Mouse (Mus musculus): Measurements from ENCODE around the gene Dio1. TPM values are rescaled to one million over a fixed set of nuclear protein-coding genes. Genes with fewer than 3 reads are reported as not detected.
A peak's percentile ranks its signal among the peaks of the same experiment; 100 is the strongest.

Gene Dio1
- total RNA-seq (2021) = under 1 TPM in 1 of 2 experiments, not detected in 1; 0.43 TPM
- long read RNA-seq, experiment 1 = 0 reads
- long read RNA-seq, experiment 2 = 0 reads

GRCm38 (mm10) chr4:107306966-107307365 lies at the start of gene Dio1:
TSS of gene Dio1 (minus strand) at chr4:107307169.
- DNase-seq (ENCODE audit: low spot score in 2 of 2) = no peak

- no peak for DNase-seq (ENCODE audit: low spot score in 2 of 2)
Measured at GRCm38 (mm10) chr4:107354543-107354942, 47.6 kb upstream of the Dio1 start.

- no peak for DNase-seq (ENCODE audit: low spot score in 2 of 2)
Measured at GRCm38 (mm10) chr4:107354126-107354525, 47.2 kb upstream of the Dio1 start.

- no peak for DNase-seq (ENCODE audit: low spot score in 2 of 2)
Measured at GRCm38 (mm10) chr4:107353612-107354011, 46.6 kb upstream of the Dio1 start.

- no peak for DNase-seq (ENCODE audit: low spot score in 2 of 2)
Measured at GRCm38 (mm10) chr4:107351368-107351767, 44.4 kb upstream of the Dio1 start.

GRCm38 (mm10) chr4:107349311-107350008 lies 42.5 kb upstream of the Dio1 start:
- no peak for DNase-seq (ENCODE audit: low spot score in 2 of 2)

GRCm38 (mm10) chr4:107348529-107349310 lies 41.8 kb upstream of the Dio1 start:
- DNase-seq (ENCODE audit: low spot score in 2 of 2) = no peak

GRCm38 (mm10) chr4:107347221-107347620 lies 40.3 kb upstream of the Dio1 start:
- no peak for DNase-seq (ENCODE audit: low spot score in 2 of 2)

GRCm38 (mm10) chr4:107344612-107345011 lies 37.6 kb upstream of the Dio1 start:
- DNase-seq (ENCODE audit: low spot score in 2 of 2) = no peak

- DNase-seq (ENCODE audit: low spot score in 2 of 2) = no peak
Measured at GRCm38 (mm10) chr4:107341354-107341753, 34.4 kb upstream of the Dio1 start.

GRCm38 (mm10) chr4:107337455-107337854 lies 30.5 kb upstream of the Dio1 start:
- DNase-seq (ENCODE audit: low spot score in 2 of 2) = no peak

- no peak for DNase-seq (ENCODE audit: low spot score in 2 of 2)
Measured at GRCm38 (mm10) chr4:107336356-107336755, 29.4 kb upstream of the Dio1 start.

GRCm38 (mm10) chr4:107333514-107333913 lies 26.5 kb upstream of the Dio1 start:
- DNase-seq (ENCODE audit: low spot score in 2 of 2) = no peak

GRCm38 (mm10) chr4:107328530-107328929 lies 21.6 kb upstream of the Dio1 start:
- no peak for DNase-seq (ENCODE audit: low spot score in 2 of 2)

- no peak for DNase-seq (ENCODE audit: low spot score in 2 of 2)
Measured at GRCm38 (mm10) chr4:107323113-107323512, 16.1 kb upstream of the Dio1 start.

- no peak for DNase-seq (ENCODE audit: low spot score in 2 of 2)
Measured at GRCm38 (mm10) chr4:107321041-107321440, 14.1 kb upstream of the Dio1 start.

GRCm38 (mm10) chr4:107318646-107319045 lies 11.7 kb upstream of the Dio1 start:
- DNase-seq (ENCODE audit: low spot score in 2 of 2) = no peak

GRCm38 (mm10) chr4:107314479-107314805 lies 7.5 kb upstream of the Dio1 start:
- no peak for DNase-seq (ENCODE audit: low spot score in 2 of 2)

GRCm38 (mm10) chr4:107313690-107314478 lies 6.9 kb upstream of the Dio1 start, which contains the start of gene Yipf1:
TSS of gene Yipf1 (plus strand) at chr4:107314363.
- DNase-seq (ENCODE audit: low spot score in 2 of 2) = peak; percentile 82 to 83

- no peak for DNase-seq (ENCODE audit: low spot score in 2 of 2)
Measured at GRCm38 (mm10) chr4:107303531-107303930, 3.4 kb downstream of the Dio1 start.

GRCm38 (mm10) chr4:107302832-107303231 lies 4.1 kb downstream of the Dio1 start:
- DNase-seq (ENCODE audit: low spot score in 2 of 2) = no peak

GRCm38 (mm10) chr4:107302221-107302620 lies 4.7 kb downstream of the Dio1 start:
- no peak for DNase-seq (ENCODE audit: low spot score in 2 of 2)

Data from adrenal gland, adult 18-20 months (tissue).